Mouse (Mus musculus) midbrain, embryonic 10.5 days (tissue): Measurements from ENCODE around the gene Glo1. TPM values are rescaled to one million over a fixed set of nuclear protein-coding genes. Genes with fewer than 3 reads are reported as not detected.

Source experiments
- DNase-seq: peaks from one replicate; pipeline ENCODE4 v3.0.0-alpha.2; 2017; ENCODE audit warnings: low spot score
- H3K27ac ChIP-seq: fragments of 300-500 bp; sonication (generic); replicated peaks from 2 replicates; pipeline ENCODE4 v1.5.1; 2016; ENCODE audit warnings: mild to moderate bottlenecking
- H3K27me3 ChIP-seq: fragments of 300-500 bp; sonication (generic); 2 replicates; pipeline ENCODE4 v1.6.1; 2016; ENCODE audit warnings: low read depth, mild to moderate bottlenecking; ENCODE audit not compliant: poor library complexity, severe bottlenecking
- H3K36me3 ChIP-seq: fragments of 300-500 bp; sonication (generic); 2 replicates; pipeline ENCODE4 v1.6.1; 2016; ENCODE audit warnings: mild to moderate bottlenecking, moderate library complexity
- H3K4me1 ChIP-seq: fragments of 300-500 bp; sonication (generic); 2 replicates; pipeline ENCODE4 v1.6.1; 2016
- H3K4me3 ChIP-seq: fragments of 300-500 bp; sonication (generic); 2 replicates; pipeline ENCODE4 v1.5.1; 2016; ENCODE audit warnings: mild to moderate bottlenecking, moderate library complexity
- H3K9me3 ChIP-seq: fragments of 300-500 bp; sonication (generic); replicated peaks from 2 replicates; pipeline ENCODE4 v1.6.1; 2016; ENCODE audit warnings: mild to moderate bottlenecking
- WGBS: fragments of 180-500 bp; shearing (Covaris S2); methylation state at CpG from one replicate; pipeline ENCODE4 v1.1.7; 2016; 5-methylcytosine and 5-hydroxymethylcytosine counted together
- polyA plus RNA-seq: library from polyadenylated mRNA; unstranded; fragments of >200 nt; fragmentation: Nextera tagmentation; extraction: Ambion mirVana; gene quantifications from 2 replicates; pipeline ENCODE4 v1.2.1, GENCODE M21; 2016

Glo1 gene
- polyA plus RNA-seq, 1 experiment from 2014 or later, result 252 TPM

GRCm38 (mm10) chr17:30539098-30539497 is 87.6 kb downstream of the Glo1 start:
- 64% methylated on average over 8 of the region's 8 CpGs for WGBS

GRCm38 (mm10) chr17:30536651-30537050 is 90.0 kb downstream of the Glo1 start:
- no peaks in the 10 kb centered on the region for H3K36me3 ChIP-seq
- no peaks in the 10 kb centered on the region for H3K9me3 ChIP-seq
- no peak for DNase-seq
- H3K4me1 ChIP-seq, result peaks cover 15% of the 10 kb centered on the region
- no peaks in the 10 kb centered on the region for H3K27me3 ChIP-seq
- H3K4me3 ChIP-seq, result no peak overlapping the region
- 70% methylated on average over 5 of the region's 5 CpGs for WGBS
- H3K27ac ChIP-seq, result no peak overlapping the region

More at GRCm38 (mm10) chr17:30539098-30539497, 87.6 kb downstream of the Glo1 start:
- DNase-seq, result no peak
- Histone ChIP-seq H3K4me3 (no peak overlapping the region), H3K4me1 (peaks cover 15% of the 10 kb centered on the region), H3K9me3 (no peaks in the 10 kb centered on the region), H3K27me3 (no peaks in the 10 kb centered on the region), H3K27ac (no peak overlapping the region), H3K36me3 (no peaks in the 10 kb centered on the region)

Other genes starting within 250 kb of the Glo1 start
- gene Btbd9, start 50.4 kb downstream of the Glo1 start, polyA plus RNA-seq, result 63.0 and 74.5 TPM in 2 replicates
- 1.1 and 1.2 TPM in 2 replicates for gene Dnah8, start 2.5 kb downstream of the Glo1 start, polyA plus RNA-seq